Mouse (Mus musculus) midbrain, embryonic 11.5 days (tissue): Measurements from ENCODE around the gene Dad1. TPM values are rescaled to one million over a fixed set of nuclear protein-coding genes. Genes with fewer than 3 reads are reported as not detected.
A peak's percentile ranks its signal among the peaks of the same experiment; 100 is the strongest.

Experiments used
- ATAC-seq: fragments of 200-750 bp; cut with Nextera tagmentation; 2 replicates; pipeline ENCODE4 v1.8.0; 2017; ENCODE audit warnings: moderate TSS enrichment, moderate library complexity; ENCODE audit not compliant: low FRiP score
- DNase-seq: peaks from one replicate; pipeline ENCODE4 v3.0.0; 2015; ENCODE audit warnings: low spot score; ENCODE audit errors: missing footprints
- H3K27ac ChIP-seq: fragments of 300-500 bp; sonication (generic); 2 replicates; pipeline ENCODE4 v1.5.1; 2014; ENCODE audit warnings: low read depth, low read length
- H3K27me3 ChIP-seq: fragments of 300-500 bp; sonication (generic); 2 replicates; pipeline ENCODE4 v1.6.1; 2014; ENCODE audit warnings: mild to moderate bottlenecking, low read length, moderate library complexity, mixed read lengths; ENCODE audit not compliant: control insufficient read depth, insufficient read depth
- H3K36me3 ChIP-seq: fragments of 300-500 bp; sonication (generic); 2 replicates; pipeline ENCODE4 v1.6.1; 2014; ENCODE audit warnings: mild to moderate bottlenecking, low read length, moderate library complexity, mixed read lengths; ENCODE audit not compliant: control insufficient read depth, insufficient read depth
- H3K4me1 ChIP-seq: fragments of 300-500 bp; sonication (generic); 2 replicates; pipeline ENCODE4 v1.6.1; 2014; ENCODE audit warnings: low read length; ENCODE audit not compliant: control insufficient read depth, insufficient read depth
- H3K4me2 ChIP-seq: fragments of 300-500 bp; sonication (generic); 2 replicates; pipeline ENCODE4 v1.6.1; 2014; ENCODE audit warnings: mild to moderate bottlenecking, moderate library complexity
- H3K4me3 ChIP-seq: fragments of 300-500 bp; sonication (generic); 2 replicates; pipeline ENCODE4 v1.5.1; 2014; ENCODE audit warnings: low read depth, low read length
- H3K9ac ChIP-seq: fragments of 300-500 bp; sonication (generic); 2 replicates; pipeline ENCODE4 v1.6.1; 2014; ENCODE audit warnings: low read length
- H3K9me3 ChIP-seq: fragments of 300-500 bp; sonication (generic); 2 replicates; pipeline ENCODE4 v1.6.1; 2016; ENCODE audit warnings: low read length; ENCODE audit not compliant: control insufficient read depth
- WGBS: fragments of 180-500 bp; shearing (Covaris S2); extraction: QIAGEN DNeasy Blood & Tissue Kit; methylation state at CpG from one replicate; pipeline ENCODE4 v1.1.7; 2014; 5-methylcytosine and 5-hydroxymethylcytosine counted together
- polyA plus RNA-seq: library from polyadenylated mRNA; unstranded; fragments of >200 nt; fragmentation: Nextera tagmentation; extraction: Ambion mirVana; gene quantifications from 2 replicates; pipeline ENCODE4 v1.2.1, GENCODE M21; 2014

Gene Dad1
- 229 and 237 TPM in 2 replicates for polyA plus RNA-seq

DNA sequence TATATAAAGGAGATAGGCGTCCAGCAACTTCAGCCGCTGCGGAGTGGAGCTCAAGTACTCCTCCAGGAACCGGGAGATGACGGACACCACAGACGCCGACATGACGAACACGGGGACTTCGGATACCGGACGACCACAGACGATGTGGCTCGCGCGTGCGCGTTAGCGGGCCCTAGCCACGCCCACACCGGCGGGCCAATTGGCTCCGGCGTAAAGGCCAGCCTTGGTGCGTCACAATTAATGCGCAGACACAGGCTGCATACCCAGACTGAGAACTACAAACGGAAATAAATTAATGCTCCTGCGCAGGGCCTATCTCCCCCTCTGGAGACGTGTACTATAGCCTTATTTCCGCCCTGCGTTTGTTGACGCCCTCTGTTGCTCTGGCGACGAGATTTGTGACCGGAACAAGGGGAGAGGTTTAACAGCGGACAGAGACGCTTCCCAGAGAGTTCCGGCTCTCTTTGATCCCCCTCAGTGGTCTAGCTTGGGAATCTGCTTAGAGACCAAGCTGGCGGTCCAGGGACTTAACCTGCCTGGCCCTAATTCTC, at the start of gene Dad1, which contains the start of gene Abhd4:
Dad1 (minus strand) TSS at position 364 of the 551 bp plus-strand sequence.
Abhd4 (plus strand) TSS at position 448 of the 551 bp plus-strand sequence.
- Histone ChIP-seq H3K4me3 (peak within 1 kb of the TSS; percentile 76), H3K4me1 (peaks cover 10% of the 10 kb centered on the region; the same call in 1 of the 2 replicates), H3K9ac (peak within 1 kb of the TSS; percentile 79), H3K4me2 (peak within 1 kb of the TSS; percentile 80), H3K27ac (peak within 1 kb of the TSS; percentile 73), H3K36me3 (no peaks in the 10 kb centered on the region), H3K27me3 (no peaks in the 10 kb centered on the region), H3K9me3 (no peaks in the 10 kb centered on the region)
- DNase-seq (peak; percentile 100), ATAC-seq (peak; percentile 100)
- WGBS = under 1% methylated on average over 39 of the region's 39 CpGs

DNA sequence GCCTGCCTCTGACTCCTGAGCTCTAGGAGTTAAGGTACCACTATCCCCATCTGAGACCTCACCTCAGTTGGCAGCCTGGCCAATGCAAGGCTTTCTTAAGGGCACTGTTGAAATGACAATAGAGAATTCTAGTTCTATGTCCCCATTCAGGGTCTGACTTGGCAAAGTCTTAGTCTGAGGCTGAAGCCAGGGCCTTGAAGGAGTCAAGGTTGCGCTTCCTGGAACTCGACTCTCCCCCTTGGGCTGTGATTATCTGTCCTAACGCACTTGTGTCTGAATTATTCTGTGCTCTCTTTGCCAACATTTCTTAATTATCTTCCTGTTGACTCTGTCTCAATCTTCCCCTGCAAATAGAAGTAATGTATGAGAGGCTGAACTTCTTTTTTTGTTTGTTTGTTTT, 46.8 kb upstream of the Dad1 start:
- no peak for DNase-seq
- no peaks in the 10 kb centered on the region for H3K9me3 ChIP-seq
- no peak overlapping the region for H3K9ac ChIP-seq
- no peak overlapping the region for H3K4me3 ChIP-seq
- no peak overlapping the region for H3K4me2 ChIP-seq
- no peaks in the 10 kb centered on the region for H3K27me3 ChIP-seq
- no peaks in the 10 kb centered on the region for H3K4me1 ChIP-seq
- H3K27ac ChIP-seq = no peak overlapping the region
- no peaks in the 10 kb centered on the region for H3K36me3 ChIP-seq
- ATAC-seq = no peak
- 91% methylated on average over 3 of the region's 3 CpGs for WGBS

DNA sequence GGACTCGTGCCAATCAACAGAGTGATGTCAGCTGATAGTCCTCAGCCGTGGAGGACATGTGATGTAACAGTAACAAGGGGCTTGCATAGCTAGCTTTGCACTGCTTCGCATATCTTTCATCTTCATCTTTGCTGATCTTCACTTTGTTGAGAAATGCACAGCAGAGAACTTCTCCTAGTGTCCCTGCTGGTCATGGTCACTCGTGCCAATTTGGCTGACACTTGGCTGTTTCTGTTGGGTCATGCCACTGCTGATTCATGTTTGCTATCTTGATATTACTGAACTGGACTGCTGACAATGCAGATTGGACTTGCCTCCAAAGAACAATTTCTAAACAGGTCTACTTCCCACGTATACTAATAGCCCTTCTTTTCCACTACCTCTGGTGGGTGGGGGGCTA, 46.2 kb upstream of the Dad1 start:
- Histone ChIP-seq H3K27ac (no peak overlapping the region), H3K4me2 (no peak overlapping the region), H3K36me3 (no peaks in the 10 kb centered on the region), H3K27me3 (no peaks in the 10 kb centered on the region), H3K4me3 (no peak overlapping the region), H3K9me3 (no peaks in the 10 kb centered on the region), H3K4me1 (no peaks in the 10 kb centered on the region), H3K9ac (no peak overlapping the region)
- WGBS = 83% methylated on average over 5 of the region's 5 CpGs
- ATAC-seq (no peak), DNase-seq (no peak)

DNA sequence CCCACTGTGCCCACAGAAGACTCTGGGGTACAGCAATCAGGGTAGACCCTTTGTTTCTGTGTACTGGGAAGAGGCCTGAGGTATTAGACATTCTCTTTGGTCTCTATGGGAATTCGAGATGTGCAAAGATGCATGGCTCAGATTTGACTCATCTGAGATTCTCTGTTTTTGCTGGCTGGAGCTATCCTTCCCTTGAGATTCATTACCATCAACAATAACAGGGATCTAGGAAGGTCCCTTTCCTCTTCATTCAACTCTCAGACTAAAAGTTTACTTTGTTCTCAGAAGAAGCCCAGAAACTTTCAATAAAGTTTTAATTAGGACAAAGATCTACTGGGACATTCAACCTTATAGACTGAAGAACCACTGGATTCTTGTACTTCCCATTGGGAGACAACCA, 30.9 kb upstream of the Dad1 start, which contains the start of gene Olfr49:
Olfr49 (minus strand) TSS at position 101 of the 400 bp plus-strand sequence.
- Histone ChIP-seq H3K27ac (no peak within 1 kb of the TSS), H3K27me3 (no peaks in the 10 kb centered on the region), H3K9me3 (no peaks in the 10 kb centered on the region), H3K4me2 (no peak within 1 kb of the TSS), H3K36me3 (no peaks in the 10 kb centered on the region), H3K9ac (no peak within 1 kb of the TSS), H3K4me1 (no peaks in the 10 kb centered on the region), H3K4me3 (no peak within 1 kb of the TSS)
- no peak for DNase-seq
- 77% methylated on average over 1 of the region's 1 CpGs for WGBS
- no peak for ATAC-seq

DNA sequence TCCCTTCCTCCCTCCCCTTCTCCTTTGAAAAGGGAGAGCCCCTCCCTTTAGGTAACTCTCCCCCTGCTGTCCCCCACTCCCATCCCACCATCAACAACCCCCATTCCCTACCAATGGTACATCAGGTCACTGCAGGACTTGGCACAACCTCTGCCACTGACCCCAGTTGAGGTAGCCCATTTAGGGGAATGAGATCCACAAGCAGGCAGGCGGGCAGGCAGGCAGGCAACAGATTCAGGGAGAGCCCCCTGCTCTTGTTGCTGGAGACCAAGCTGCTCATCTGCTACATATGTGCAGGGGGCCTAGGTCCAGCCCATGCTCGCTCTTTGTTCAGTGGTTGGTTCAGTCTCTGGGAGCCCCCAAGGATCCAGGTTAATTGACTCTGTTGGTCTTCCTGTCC, 22.5 kb upstream of the Dad1 start:
- Histone ChIP-seq H3K4me2 (no peak overlapping the region), H3K36me3 (no peaks in the 10 kb centered on the region), H3K9ac (no peak overlapping the region), H3K27ac (no peak overlapping the region), H3K9me3 (no peaks in the 10 kb centered on the region), H3K27me3 (no peaks in the 10 kb centered on the region), H3K4me1 (no peaks in the 10 kb centered on the region), H3K4me3 (no peak overlapping the region)
- DNase-seq (no peak), ATAC-seq (no peak)
- WGBS = 83% methylated on average over 2 of the region's 2 CpGs

DNA sequence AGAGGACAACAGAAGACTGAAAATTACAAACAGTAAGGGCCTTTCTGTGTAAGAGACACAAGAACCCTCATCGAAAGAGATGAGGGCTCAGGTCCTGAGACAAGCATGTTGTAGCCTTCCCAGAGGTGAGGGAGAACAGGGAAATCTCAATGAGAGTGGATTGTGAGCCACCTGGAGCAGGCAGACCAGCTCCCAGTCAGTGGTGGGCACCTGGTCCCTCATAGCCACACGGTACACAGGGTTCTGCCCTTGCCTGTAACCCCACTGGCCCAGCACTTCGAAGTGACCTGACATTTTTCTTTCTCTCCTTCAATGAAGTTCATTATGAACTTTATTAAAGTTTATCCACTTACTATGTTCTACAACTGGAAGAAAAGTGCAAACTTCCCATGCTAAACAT, 18.8 kb upstream of the Dad1 start:
- 94% methylated on average over 3 of the region's 3 CpGs for WGBS
- no peak for ATAC-seq

DNA sequence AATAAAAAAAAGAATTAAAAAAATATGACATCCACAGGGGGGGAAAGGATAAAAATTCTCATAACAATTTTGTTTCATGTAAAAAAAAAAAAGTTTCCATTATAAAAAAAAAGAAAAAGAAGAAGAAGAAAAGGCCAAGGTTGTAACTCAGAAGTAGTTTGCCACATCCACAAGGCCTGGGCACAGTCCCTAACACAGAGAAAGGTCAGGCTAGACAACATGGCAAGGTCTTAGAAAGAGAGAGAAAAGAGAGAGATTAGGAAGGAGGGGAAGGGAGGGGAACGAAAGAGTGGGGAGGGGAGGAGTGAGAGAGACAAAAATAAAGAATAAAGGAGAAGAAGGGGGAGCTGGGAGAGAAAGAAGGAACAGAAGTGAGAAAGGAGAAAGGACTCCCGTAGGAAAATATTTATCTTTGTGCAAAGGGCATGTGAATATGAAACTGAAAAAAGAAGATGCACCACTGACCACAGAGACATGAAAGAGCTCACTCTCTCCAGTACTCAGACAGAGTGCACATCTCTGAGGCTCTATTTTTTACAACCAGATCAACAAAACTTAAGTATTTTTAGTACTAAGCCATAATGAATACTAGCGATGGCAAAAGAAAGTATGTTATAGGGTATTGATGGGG, 18.2 kb upstream of the Dad1 start:
- H3K9ac ChIP-seq = no peak overlapping the region
- no peak for ATAC-seq
- H3K27ac ChIP-seq = no peak overlapping the region
- H3K9me3 ChIP-seq = no peaks in the 10 kb centered on the region
- no peak overlapping the region for H3K4me2 ChIP-seq
- no peaks in the 10 kb centered on the region for H3K27me3 ChIP-seq
- WGBS = 69% methylated on average over 3 of the region's 3 CpGs
- no peaks in the 10 kb centered on the region for H3K36me3 ChIP-seq
- H3K4me3 ChIP-seq = no peak overlapping the region
- H3K4me1 ChIP-seq = no peaks in the 10 kb centered on the region
- no peak for DNase-seq

More for the DNA sequence above, 18.8 kb upstream of the Dad1 start:
- H3K4me2 ChIP-seq = no peak overlapping the region
- no peak overlapping the region for H3K9ac ChIP-seq
- no peaks in the 10 kb centered on the region for H3K36me3 ChIP-seq
- no peaks in the 10 kb centered on the region for H3K9me3 ChIP-seq
- H3K4me3 ChIP-seq = no peak overlapping the region
- no peak overlapping the region for H3K27ac ChIP-seq
- DNase-seq = no peak
- no peaks in the 10 kb centered on the region for H3K4me1 ChIP-seq
- no peaks in the 10 kb centered on the region for H3K27me3 ChIP-seq

DNA sequence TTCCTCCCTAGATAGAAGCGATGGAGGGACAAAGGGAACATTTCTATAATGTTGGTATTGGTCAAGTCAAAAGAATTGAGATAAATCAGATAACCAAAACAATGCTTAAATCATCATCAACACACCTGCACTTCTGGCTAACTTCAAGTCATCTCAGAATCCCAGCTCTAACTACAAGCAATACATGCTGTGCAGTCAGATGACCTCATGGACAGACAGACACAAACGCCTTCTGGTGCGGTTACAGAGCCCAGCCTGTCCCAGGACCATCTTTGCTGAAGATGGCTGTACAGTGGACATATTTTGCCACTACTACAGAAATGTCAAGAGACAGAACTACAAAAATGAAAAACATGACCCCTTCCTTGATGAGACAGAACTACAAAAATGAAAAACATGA, 16.5 kb upstream of the Dad1 start:
- 94% methylated on average over 3 of the region's 3 CpGs for WGBS
- no peak for DNase-seq

DNA sequence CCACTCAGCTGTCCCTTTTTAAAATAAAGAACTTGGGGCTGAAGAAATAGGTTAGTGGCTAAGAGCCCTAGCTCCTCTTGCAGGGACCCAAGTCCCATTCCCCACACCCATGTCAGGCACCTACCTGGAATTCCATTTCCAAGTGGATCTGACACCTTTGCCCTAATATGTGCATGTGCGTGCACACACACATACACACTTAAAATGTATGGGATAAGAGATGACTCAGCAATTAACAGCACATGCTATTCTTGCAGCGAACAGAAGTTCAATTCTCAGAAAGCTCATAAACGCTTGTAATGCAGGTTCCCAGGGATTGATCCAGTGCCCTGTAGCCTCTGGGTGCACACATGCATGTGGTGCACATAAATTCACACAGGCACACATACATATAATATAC, 15.7 kb upstream of the Dad1 start:
- Histone ChIP-seq H3K36me3 (no peaks in the 10 kb centered on the region), H3K4me1 (no peaks in the 10 kb centered on the region), H3K9me3 (no peaks in the 10 kb centered on the region), H3K27ac (no peak overlapping the region), H3K4me3 (no peak overlapping the region), H3K4me2 (no peak overlapping the region), H3K27me3 (no peaks in the 10 kb centered on the region), H3K9ac (no peak overlapping the region)
- 92% methylated on average over 3 of the region's 3 CpGs for WGBS
- ATAC-seq (no peak), DNase-seq (no peak)

More for the DNA sequence above, 16.5 kb upstream of the Dad1 start:
- H3K4me3 ChIP-seq = no peak overlapping the region
- no peaks in the 10 kb centered on the region for H3K27me3 ChIP-seq
- H3K9ac ChIP-seq = no peak overlapping the region
- H3K36me3 ChIP-seq = no peaks in the 10 kb centered on the region
- H3K9me3 ChIP-seq = no peaks in the 10 kb centered on the region
- no peaks in the 10 kb centered on the region for H3K4me1 ChIP-seq
- no peak overlapping the region for H3K27ac ChIP-seq
- no peak for ATAC-seq
- H3K4me2 ChIP-seq = no peak overlapping the region
